Mouse (Mus musculus) brain, adult 2 months (tissue): Measurements from ENCODE around the gene Arih2.
"Not testable (repeated sequence)": the region's sequence is repeated elsewhere in the genome, so short reads cannot be mapped to it uniquely, and the experiment has no call there.

Experiments used
- DNase-seq: peaks from one replicate; pipeline ENCODE4 v3.0.0; 2011; ENCODE audit warnings: low read depth, low spot score

The Arih2 gene

GRCm38 (mm10) chr9:108649561-108650440 is 615 bp upstream of the Arih2 start:
- no peak for DNase-seq

GRCm38 (mm10) chr9:108648166-108648565 is 1.0 kb downstream of the Arih2 start:
- no peak for DNase-seq

- no peak for DNase-seq
Measured at GRCm38 (mm10) chr9:108639825-108640224, 9.4 kb downstream of the Arih2 start.

GRCm38 (mm10) chr9:108635415-108635814 is 13.8 kb downstream of the Arih2 start:
- DNase-seq: no peak

GRCm38 (mm10) chr9:108633846-108634245 is 15.3 kb downstream of the Arih2 start:
- DNase-seq: peak; percentile 56

- DNase-seq: no peak
Measured at GRCm38 (mm10) chr9:108632375-108632774, 16.8 kb downstream of the Arih2 start.

GRCm38 (mm10) chr9:108631631-108632256 is 17.4 kb downstream of the Arih2 start:
- no peak for DNase-seq

GRCm38 (mm10) chr9:108630683-108631082 is 18.5 kb downstream of the Arih2 start:
- DNase-seq: no peak

- DNase-seq: no peak
Measured at GRCm38 (mm10) chr9:108628141-108628540, 21.0 kb downstream of the Arih2 start.

GRCm38 (mm10) chr9:108626498-108626897 is 22.7 kb downstream of the Arih2 start:
- DNase-seq: peak; percentile 13

- DNase-seq: no peak
Measured at GRCm38 (mm10) chr9:108617301-108617700, 31.9 kb downstream of the Arih2 start.

- DNase-seq: peak; percentile 65
Measured at GRCm38 (mm10) chr9:108611488-108611887, 37.7 kb downstream of the Arih2 start.

GRCm38 (mm10) chr9:108608889-108609288 is 40.3 kb downstream of the Arih2 start:
- no peak for DNase-seq

GRCm38 (mm10) chr9:108607929-108608328 is 41.3 kb downstream of the Arih2 start:
- not testable (repeated sequence) for DNase-seq

- DNase-seq: no peak
Measured at GRCm38 (mm10) chr9:108601986-108602385, 47.2 kb downstream of the Arih2 start.

GRCm38 (mm10) chr9:108600011-108600410 is 49.2 kb downstream of the Arih2 start:
- no peak for DNase-seq

GRCm38 (mm10) chr9:108599021-108599566 is 50.1 kb downstream of the Arih2 start:
- no peak for DNase-seq

GRCm38 (mm10) chr9:108596998-108597764 is 52.0 kb downstream of the Arih2 start, which contains the start of gene P4htm:
Gene P4htm, minus strand, starts transcription at chr9:108597667.
- peak; percentile 90 for DNase-seq

GRCm38 (mm10) chr9:108594354-108594753 is 54.8 kb downstream of the Arih2 start:
- DNase-seq: no peak

- DNase-seq: peak; percentile 56
Measured at GRCm38 (mm10) chr9:108591462-108591861, 57.7 kb downstream of the Arih2 start.

- peak; percentile 63 for DNase-seq
Measured at GRCm38 (mm10) chr9:108589229-108589628, 60.0 kb downstream of the Arih2 start.
